14 mouse cellular contexts compared by ENCODE assay signal in genomic region chr14:103545734-103546133, GRCm38 (mm10). TPM values are rescaled to one million over a fixed set of nuclear protein-coding genes. Genes with fewer than 3 reads are reported as not detected.
DNase-seq lines count a peak whose midpoint lies in the region; ATAC-seq and TF ChIP-seq lines count a peak whose summit lies in the region.
"Had no signal": no experiment of that assay in that cellular context is flagged by ENCODE, and none has a peak within 500 bp of the region (broad histone marks: within the 10 kb centered on the region; RNA-seq: fewer than 3 reads in every experiment).

No protein-coding gene starts in this region.

- H3K27ac ChIP-seq in forebrain, embryonic 16.5 days (ENCODE audit: low read length), result no peak overlapping the region
- H3K27ac ChIP-seq in forebrain, embryonic 12.5 days, result no peak overlapping the region
- no peak overlapping the region for H3K27ac ChIP-seq in lung, embryonic 14.5 days (ENCODE audit: low read depth)
- no peak overlapping the region for H3K27ac ChIP-seq in cerebellum, adult 2 months (ENCODE audit: insufficient read depth, low read length)
- H3K27ac ChIP-seq: embryonic facial prominence, embryonic 12.5 days; limb, embryonic 15.5 days; macrophage had no signal

- peak; percentile 84 for DNase-seq in lung, embryonic 14.5 days
- DNase-seq in lung, adult 2 months, result no peak
- DNase-seq in brain, adult 2 months (ENCODE audit: low read depth, low spot score), result peak; percentile 59
- peak in 1 of 2 experiments; percentile 50 for DNase-seq in cerebellum, adult 2 months
- no peak for DNase-seq in gastrocnemius, postnatal 10 days
- no peak for DNase-seq in B cell, adult 2 months
- DNase-seq: kidney, adult 2 months had no signal

- no peaks in the 10 kb centered on the region for H3K9me3 ChIP-seq in forebrain, embryonic 16.5 days (ENCODE audit: control insufficient read depth, low read length)
- no peaks in the 10 kb centered on the region for H3K9me3 ChIP-seq in forebrain, embryonic 12.5 days
- H3K9me3 ChIP-seq in lung, embryonic 14.5 days (ENCODE audit: low read depth, low read length), result no peaks in the 10 kb centered on the region
- H3K9me3 ChIP-seq: embryonic facial prominence, embryonic 12.5 days; limb, embryonic 15.5 days had no signal

- TF ChIP-seq CTCF in lung, embryonic 14.5 days (IDR thresholded peaks at IDR 0.05; ENCODE audit: low read depth), result no peak
- TF ChIP-seq CTCF in lung, adult 2 months (IDR thresholded peaks at IDR 0.05; ENCODE audit: insufficient read depth, low read length), result no peak
- no peak for TF ChIP-seq CTCF in cerebellum, adult 2 months (IDR thresholded peaks at IDR 0.05; ENCODE audit: borderline replicate concordance, insufficient read depth, low read depth, low read length)

- H3K9ac ChIP-seq in forebrain, embryonic 16.5 days (replicated peaks; ENCODE audit: low read depth, low read length), result no peak overlapping the region
- no peak overlapping the region for H3K9ac ChIP-seq in forebrain, embryonic 12.5 days
- no peak overlapping the region for H3K9ac ChIP-seq in lung, embryonic 14.5 days
- H3K9ac ChIP-seq: embryonic facial prominence, embryonic 12.5 days; limb, embryonic 15.5 days had no signal

- no peak for TF ChIP-seq POLR2A in lung, adult 2 months (IDR thresholded peaks at IDR 0.05; ENCODE audit: borderline replicate concordance, extremely low read depth, low read depth, low read length)
- no peak for TF ChIP-seq POLR2A in cerebellum, adult 2 months (IDR thresholded peaks at IDR 0.05; ENCODE audit: borderline replicate concordance, insufficient read depth, low read length)

- H3K4me3 ChIP-seq in forebrain, embryonic 16.5 days (replicated peaks; ENCODE audit: low read length), result no peak overlapping the region
- no peak overlapping the region for H3K4me3 ChIP-seq in forebrain, embryonic 12.5 days (replicated peaks)
- no peak overlapping the region for H3K4me3 ChIP-seq in lung, embryonic 14.5 days (ENCODE audit: low read depth, low read length)
- H3K4me3 ChIP-seq in lung, adult 2 months (replicated peaks; ENCODE audit: extremely low read depth, low read depth, low read length), result no peak overlapping the region
- H3K4me3 ChIP-seq in cerebellum, adult 2 months (replicated peaks; ENCODE audit: insufficient read depth, low read depth, low read length), result peak overlapping the region; percentile 46
- H3K4me3 ChIP-seq: embryonic facial prominence, embryonic 12.5 days; limb, embryonic 15.5 days; myocyte had no signal

- H3K4me2 ChIP-seq in forebrain, embryonic 16.5 days (ENCODE audit: low read length), result no peak overlapping the region
- no peak overlapping the region for H3K4me2 ChIP-seq in forebrain, embryonic 12.5 days
- 0 out of 2 replicates have a peak overlapping the region, but pooled peaks have one; percentile 8 for H3K4me2 ChIP-seq in lung, embryonic 14.5 days
- H3K4me2 ChIP-seq: embryonic facial prominence, embryonic 12.5 days; limb, embryonic 15.5 days had no signal

- H3K36me3 ChIP-seq in forebrain, embryonic 16.5 days (ENCODE audit: control insufficient read depth, insufficient read depth), result no peaks in the 10 kb centered on the region
- no peaks in the 10 kb centered on the region for H3K36me3 ChIP-seq in forebrain, embryonic 12.5 days (replicated peaks)
- no peaks in the 10 kb centered on the region for H3K36me3 ChIP-seq in lung, embryonic 14.5 days (ENCODE audit: insufficient read depth)
- H3K36me3 ChIP-seq: embryonic facial prominence, embryonic 12.5 days; limb, embryonic 15.5 days had no signal

- H3K27me3 ChIP-seq in forebrain, embryonic 16.5 days (replicated peaks; ENCODE audit: control insufficient read depth, insufficient read depth, low read length), result no peaks in the 10 kb centered on the region
- no peaks in the 10 kb centered on the region for H3K27me3 ChIP-seq in forebrain, embryonic 12.5 days
- no peaks in the 10 kb centered on the region for H3K27me3 ChIP-seq in lung, embryonic 14.5 days (ENCODE audit: insufficient read depth, low read length)
- H3K27me3 ChIP-seq in cerebellum, adult 2 months (ENCODE audit: control insufficient read depth, insufficient read depth, low read length), result no peaks in the 10 kb centered on the region
- H3K27me3 ChIP-seq: embryonic facial prominence, embryonic 12.5 days; limb, embryonic 15.5 days; Patski had no signal

- peaks cover 12% of the 10 kb centered on the region for H3K4me1 ChIP-seq in forebrain, embryonic 16.5 days (replicated peaks; ENCODE audit: control insufficient read depth, insufficient read depth, low read length)
- H3K4me1 ChIP-seq in forebrain, embryonic 12.5 days, result peaks cover 6% of the 10 kb centered on the region
- no peaks in the 10 kb centered on the region for H3K4me1 ChIP-seq in lung, embryonic 14.5 days (ENCODE audit: insufficient read depth)
- no peaks in the 10 kb centered on the region for H3K4me1 ChIP-seq in lung, adult 2 months (ENCODE audit: control insufficient read depth, insufficient read depth, low read length)
- H3K4me1 ChIP-seq in cerebellum, adult 2 months (ENCODE audit: control insufficient read depth, insufficient read depth, low read length), result no peaks in the 10 kb centered on the region
- H3K4me1 ChIP-seq: embryonic facial prominence, embryonic 12.5 days; limb, embryonic 15.5 days had no signal

- 31% methylated on average over 8 of the region's 8 CpGs for whole genome bisulfite sequencing in forebrain, embryonic 16.5 days
- WGBS in forebrain, embryonic 12.5 days, result 78% methylated on average over 8 of the region's 8 CpGs
- 34% methylated on average over 8 of the region's 8 CpGs for WGBS in lung, embryonic 14.5 days
- 29% methylated on average over 8 of the region's 8 CpGs for WGBS in lung, adult 2 months
- WGBS in cerebellum, adult 2 months, result 9% methylated on average over 8 of the region's 8 CpGs

- peak; percentile 26; the same call in 1 of the 2 replicates for ATAC-seq in forebrain, embryonic 16.5 days
- ATAC-seq in forebrain, embryonic 12.5 days (ENCODE audit: low FRiP score), result no peak
- peak; percentile 68 for ATAC-seq in lung, embryonic 14.5 days (ENCODE audit: insufficient read depth)
- ATAC-seq: Patski had no signal

RNA-seq across cellular contexts. Expression of gene Scel, which starts 32.6 kb away (rescaled TPM):
- polyA plus RNA-seq in forebrain, embryonic 16.5 days (2015; fragmentation: Nextera tagmentation; extraction: Ambion mirVana), result 0.12 TPM in 1 of 2 replicates, not detected in the other
- polyA plus RNA-seq in forebrain, embryonic 12.5 days (2016; fragmentation: Nextera tagmentation; extraction: Ambion mirVana), result 0.28 and 0.47 TPM in 2 replicates
- 1.7 and 1.9 TPM in 2 replicates for polyA plus RNA-seq in lung, embryonic 14.5 days (2014; fragmentation: Nextera tagmentation; extraction: Ambion mirVana)
- polyA plus RNA-seq in lung, adult 2 months (2012; rRNA removed), result 6.4 and 8.1 TPM in 2 replicates
- polyA plus RNA-seq in cerebellum, adult 2 months (2012; rRNA removed), result 0.87 and 0.98 TPM in 2 replicates
- under 1 TPM in 1 of 2 experiments, not detected in 1; 0.14 TPM for total RNA-seq in gastrocnemius, postnatal 10 days (2021)
- polyA plus RNA-seq: myocyte had no signal

Comparison
In these comparisons a context has a peak if more than half of its experiments do, and no peak if none do; other contexts are left out.
1. DNase-seq: peak in lung, embryonic 14.5 days (single experiment) and brain, adult 2 months (single experiment); none in lung, adult 2 months (single experiment), gastrocnemius, postnatal 10 days (single experiment) and B cell, adult 2 months (0 of 2).